Mouse (Mus musculus): ENCODE results near the gene Zmiz1.

The Zmiz1 gene

DNA sequence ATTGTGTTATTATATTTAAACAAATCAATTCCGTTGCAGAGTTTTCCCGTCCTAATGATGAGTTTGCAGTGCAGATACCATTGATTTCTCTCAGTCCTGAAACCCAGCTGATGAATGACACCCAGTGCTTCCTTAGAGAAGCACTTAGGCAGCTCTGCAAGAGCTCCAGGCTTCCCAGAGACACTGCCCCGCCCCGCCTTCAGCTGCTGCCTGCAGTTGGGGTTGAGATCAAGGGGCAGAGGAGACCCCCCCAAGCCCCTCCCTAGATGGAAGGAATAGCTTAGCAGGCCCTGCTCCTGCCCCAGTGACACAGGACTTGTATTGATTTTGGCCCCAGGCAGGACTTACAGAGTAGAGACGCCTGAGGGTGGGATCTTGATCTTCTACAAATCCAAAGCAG lies 53.0 kb downstream of the Zmiz1 start:
- DNase-seq (ENCODE audit: low read depth, low spot score): no peak

DNA sequence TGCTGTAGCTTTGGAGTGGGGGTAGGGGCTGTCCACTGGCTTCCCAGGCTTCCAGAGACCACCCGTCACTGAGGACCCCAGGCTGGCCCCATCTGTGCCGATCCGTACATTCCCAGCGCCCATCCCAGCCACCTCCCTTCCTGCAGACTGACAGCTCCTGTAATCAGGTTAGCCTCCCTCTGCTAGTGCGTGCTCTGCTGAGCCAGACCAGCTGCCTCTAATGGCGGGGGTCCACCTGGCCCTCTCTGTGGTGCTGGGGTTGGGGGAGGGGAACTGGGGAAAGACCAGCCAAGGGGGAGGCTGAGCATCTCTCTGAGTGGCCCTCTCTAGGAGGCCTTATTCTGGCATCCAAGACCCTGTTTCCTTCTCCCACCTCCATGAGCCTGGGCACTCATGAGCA lies 53.8 kb downstream of the Zmiz1 start:
- DNase-seq (ENCODE audit: low read depth, low spot score): peak; percentile 57

DNA sequence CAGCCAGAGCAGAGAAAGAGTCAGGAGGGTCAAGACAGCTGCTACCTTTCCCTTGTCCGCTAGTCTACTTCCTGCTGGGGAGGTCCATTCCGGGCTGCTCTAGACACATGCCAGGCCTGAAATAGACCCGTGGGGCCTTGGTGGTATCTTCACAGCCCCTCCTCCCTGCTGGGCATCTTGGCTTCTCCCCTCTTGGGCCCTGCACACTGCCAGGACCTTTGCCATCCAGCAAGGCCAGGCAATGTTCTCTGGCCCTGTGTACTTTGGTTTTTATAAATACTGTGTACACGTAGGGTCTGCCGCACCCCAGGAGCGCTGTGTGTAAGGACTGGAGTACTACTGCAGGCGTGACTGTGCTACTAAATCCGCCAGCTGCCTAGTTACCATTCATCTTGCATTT lies 54.5 kb downstream of the Zmiz1 start:
- DNase-seq (ENCODE audit: low read depth, low spot score): no peak

DNA sequence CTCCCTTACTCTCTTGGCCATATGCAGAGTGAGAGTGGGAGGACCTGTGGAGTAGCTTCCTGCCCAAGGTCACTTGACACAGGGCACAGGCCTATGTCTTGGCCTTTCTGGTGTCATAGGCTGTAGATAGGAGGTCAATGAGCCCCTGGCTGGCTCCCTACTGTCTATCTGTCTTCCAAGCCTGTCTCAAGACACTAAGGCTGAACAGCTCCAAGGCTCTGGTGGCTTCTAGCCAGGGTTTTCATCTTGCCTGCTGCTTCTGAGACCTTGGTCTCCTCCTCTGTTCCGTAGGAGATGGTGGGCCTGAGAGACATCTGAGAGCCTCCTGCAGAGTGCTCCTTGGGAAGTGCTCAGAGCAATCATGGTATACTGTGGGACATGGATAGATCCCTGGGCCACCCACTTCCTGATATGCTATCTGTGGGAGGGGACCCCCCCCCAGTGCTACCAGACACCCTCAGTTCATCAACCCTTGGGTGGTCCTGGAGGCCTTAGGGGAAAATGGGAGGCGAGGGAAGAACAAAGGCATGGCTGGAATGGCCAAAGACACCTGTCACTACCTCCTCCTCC lies 56.0 kb downstream of the Zmiz1 start:
- no peak for DNase-seq (ENCODE audit: low read depth, low spot score)

DNA sequence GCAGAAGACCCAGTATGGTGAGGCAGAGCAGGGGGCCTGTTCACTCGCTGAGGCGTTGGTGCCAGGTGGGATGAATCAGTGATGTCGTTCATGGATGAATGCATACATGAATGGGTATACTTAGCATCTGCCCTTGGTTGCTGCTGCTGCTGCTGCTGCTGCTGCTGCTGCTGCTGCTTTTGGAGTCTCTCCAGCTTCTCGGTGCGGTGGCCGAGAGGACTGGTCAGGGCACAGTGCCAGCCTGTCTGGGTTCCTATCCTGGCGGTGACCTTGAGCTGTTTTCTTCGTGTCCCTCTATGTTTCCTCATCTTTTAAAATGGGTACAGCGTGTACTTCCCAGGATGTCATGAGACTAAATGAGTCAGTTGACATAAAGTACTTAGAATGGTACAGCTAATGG lies 56.9 kb downstream of the Zmiz1 start:
- no peak for DNase-seq (ENCODE audit: low read depth, low spot score)

DNA sequence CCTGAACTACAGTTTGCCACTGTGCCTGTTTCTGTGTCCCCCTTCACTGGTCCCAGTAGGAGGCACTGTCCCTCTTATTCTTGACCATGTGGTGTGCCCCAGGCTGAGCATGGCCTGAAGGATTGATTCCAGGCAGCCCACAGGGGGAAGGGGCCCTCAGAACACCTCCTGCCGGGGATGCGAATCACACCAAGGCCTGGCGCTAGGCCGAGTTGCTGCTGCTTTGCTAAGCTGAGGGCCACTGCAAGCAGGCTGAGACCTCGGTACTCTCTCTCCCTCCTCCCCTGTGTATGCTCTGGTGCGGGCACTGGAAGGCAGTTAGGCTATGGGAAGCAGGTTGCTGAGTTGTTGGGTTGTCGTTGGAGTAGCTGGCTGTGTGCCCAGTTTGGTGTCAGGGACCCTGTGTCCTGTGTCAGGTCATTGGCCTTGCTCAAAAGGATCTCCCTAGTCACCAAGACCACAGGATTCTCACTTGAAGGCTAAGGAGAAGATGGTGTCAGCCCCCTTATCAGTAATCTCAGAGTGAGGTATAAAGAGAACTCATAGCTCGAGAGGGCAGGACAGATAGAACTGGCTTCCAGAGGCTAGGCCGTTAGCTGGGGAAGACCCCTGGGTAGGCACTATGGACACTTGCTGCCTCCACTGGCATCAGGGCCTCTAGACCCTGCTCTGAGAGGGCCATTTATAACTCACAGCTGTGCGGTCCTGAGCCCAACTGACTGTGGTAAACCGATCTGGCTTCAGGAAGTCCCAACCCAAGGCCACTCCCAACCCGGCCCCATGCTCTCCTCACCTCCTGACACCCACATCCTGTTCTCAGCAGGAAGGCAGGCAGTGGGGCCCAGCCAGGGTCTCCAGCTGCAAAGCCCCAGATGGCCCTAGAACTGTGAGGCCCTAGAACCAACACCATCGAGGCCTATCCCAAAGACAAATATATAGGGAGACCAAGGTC lies 57.9 kb downstream of the Zmiz1 start:
- DNase-seq (ENCODE audit: low read depth, low spot score): peak; percentile 48

DNA sequence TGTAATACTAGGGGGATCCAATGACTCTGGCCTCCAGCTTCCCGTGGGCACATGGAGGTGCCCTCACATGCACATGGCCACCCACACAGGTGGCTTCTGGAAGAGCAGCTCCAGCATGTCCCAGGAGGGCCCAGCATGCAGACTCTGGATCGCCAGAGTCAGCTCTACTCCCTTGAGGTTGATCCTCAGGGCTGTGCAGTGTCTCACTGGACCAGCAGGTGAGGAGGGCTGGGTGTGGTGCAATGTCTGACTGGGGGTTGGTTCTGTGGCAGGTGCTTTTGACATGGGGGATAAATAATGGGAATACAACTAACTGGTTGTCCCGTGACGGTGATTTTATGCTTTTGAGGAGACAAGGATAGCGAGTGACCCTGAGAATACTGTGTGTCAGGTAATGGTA lies 59.7 kb downstream of the Zmiz1 start:
- no peak for DNase-seq (ENCODE audit: low read depth, low spot score)

DNA sequence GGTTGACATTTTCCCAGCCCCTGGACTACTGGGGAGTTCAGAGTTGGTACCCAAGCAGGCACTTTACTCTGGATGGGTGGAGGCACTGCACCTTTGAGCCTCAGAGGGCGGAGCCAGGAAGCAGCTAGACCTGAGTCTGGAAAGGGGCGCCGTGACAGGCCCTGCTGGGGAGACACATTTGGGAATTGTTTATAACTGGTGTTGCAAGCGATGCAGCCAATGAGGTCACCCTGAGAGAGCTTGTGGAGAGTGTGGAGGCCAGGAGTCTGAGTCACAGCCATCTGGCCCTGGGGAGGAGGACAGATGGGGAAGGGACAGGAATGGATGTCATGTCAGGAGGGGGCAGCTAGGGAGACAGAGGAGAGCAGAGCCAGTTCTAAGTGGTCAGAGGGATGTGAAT lies 60.7 kb downstream of the Zmiz1 start:
- peak; percentile 98 for DNase-seq (ENCODE audit: low read depth, low spot score)

DNA sequence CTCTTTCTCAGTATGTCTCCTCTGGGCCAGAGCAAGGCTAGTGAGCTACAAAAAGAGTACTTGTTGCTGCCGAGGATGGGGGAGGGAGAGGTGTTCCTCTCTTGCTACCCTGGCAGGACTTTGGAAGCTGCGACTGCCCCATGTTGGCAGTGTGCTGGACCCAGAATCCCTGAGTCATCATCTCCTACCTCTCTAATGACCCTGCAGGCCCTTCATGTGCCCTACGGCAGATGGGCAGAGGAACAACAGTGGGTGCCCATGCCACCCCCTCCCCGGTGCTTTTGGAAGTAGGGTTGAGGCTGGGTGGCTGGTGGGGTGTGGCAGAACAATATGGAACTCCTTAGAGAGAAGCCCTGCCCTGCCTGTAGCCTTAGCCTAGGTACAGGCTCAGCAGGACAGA lies 61.6 kb downstream of the Zmiz1 start:
- peak; percentile 73 for DNase-seq (ENCODE audit: low read depth, low spot score)

DNA sequence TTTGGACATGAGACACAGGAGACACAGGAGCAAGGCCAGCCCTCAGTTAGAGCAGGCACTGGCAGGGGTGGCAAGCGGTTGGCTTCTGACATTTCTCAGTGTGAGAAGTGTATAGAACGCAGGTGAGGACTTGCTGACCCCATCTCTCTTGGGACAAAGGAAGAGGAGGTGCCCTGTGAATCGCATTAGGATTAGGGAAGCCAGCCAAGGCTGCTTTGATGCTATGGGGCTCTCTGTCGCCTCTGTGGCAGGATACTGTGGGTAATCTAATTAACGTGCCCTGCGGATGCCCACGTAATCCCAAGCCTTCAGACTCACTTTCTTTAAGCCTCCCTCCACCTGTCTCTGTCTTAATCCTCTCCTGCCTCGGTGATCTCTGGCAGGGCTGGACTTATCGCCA lies 62.0 kb downstream of the Zmiz1 start:
- DNase-seq (ENCODE audit: low read depth, low spot score): no peak

DNA sequence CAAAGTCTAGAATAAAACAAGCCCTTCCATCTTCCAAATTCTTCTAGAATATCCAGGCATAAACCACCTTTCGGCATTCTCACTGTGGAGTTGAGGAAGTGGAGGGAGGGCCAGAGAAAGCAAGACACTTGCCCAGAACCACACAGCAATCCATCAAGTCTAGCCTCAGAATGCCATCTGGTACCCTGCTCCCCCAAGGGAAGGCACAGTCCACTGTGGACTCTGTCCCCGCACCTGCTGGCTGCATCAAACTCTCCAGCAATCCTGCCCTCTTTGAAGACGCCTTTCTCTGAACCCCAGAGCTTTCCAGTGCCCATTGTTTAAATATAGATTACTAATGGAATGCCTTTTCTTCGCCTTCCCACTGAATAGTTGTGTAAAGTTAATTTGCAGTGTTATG lies 62.5 kb downstream of the Zmiz1 start:
- peak; percentile 64 for DNase-seq (ENCODE audit: low read depth, low spot score)

DNA sequence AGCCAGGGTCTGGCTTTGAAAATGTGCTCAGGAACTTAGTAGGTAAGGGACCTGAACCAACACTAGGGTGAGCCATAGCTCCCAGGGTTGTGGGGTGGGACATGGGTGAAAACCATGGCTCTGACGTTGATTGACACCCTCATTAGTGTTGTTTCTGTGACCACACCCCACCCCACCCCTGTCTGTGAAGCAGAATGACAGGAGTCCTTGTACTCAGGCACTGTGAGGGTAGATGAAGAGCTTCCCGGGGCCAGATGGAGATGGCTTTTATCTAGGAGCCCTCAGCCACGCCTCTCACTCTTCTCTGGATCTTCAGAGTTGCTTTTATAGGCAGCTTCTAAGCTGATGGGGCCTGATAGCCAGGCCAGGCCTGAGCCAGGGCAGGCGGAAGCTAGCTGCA lies 63.4 kb downstream of the Zmiz1 start:
- DNase-seq (ENCODE audit: low read depth, low spot score): no peak

DNA sequence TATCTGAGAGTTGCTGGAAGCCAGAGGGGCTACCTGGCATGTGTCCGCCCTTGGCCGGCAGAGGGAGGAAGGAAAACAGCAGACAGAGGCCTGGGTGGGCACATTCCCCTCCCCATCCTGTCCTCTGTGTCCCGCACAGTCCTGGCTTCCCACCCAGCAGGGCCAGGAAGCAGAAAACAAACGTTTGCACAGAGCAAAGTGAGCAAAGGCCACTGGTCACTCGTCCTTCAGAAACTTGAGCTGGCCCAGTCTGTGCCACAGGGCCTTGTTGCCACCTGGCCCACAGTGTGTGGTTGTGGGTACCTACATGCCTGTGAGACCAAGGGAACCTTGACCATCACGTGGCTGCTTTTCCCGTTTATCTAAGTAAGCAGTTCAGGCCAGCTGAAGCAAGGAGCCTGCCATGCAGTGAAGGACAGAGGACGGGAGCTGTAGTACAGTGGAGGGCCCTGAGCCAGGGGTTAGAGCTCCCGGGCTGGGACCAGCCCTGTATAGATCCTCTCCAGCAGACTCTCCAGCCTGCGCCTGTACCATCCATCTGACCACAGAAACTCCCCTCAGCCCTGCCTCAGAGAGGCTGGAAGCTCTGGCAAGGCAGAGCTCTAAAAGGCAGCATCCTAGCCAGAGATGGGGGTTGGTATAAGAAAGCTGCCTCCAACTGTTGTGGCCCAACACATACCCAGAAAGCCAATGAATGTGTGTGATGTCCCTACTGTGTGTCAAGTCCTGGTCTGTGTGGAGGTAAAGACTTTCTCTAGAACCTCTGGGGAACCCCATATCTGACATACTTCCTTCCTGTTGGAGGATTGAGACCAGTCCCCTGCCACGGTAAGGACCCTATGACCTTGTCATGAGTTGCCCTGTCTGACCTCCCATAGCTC lies 64.5 kb downstream of the Zmiz1 start:
- no peak for DNase-seq (ENCODE audit: low read depth, low spot score)

DNA sequence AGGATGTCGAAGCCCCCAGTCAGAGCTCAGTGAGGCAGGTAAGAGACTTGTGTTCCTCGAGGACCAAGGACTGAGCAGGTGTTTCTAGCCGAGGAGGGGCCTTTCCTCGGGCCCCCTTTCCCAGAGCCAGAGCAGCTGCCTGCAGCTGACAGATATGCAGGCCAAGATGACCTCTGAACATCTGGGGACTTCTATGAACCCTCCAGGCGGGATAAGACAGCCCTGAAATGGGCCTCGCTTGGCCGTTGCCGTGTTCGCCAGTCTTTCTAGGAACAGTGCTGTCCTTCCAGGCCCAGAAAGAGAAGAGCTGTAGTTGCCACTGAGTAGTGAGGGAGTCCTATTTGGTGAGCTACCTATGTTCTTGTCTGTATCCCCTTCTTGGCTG lies 65.1 kb downstream of the Zmiz1 start:
- no peak for DNase-seq (ENCODE audit: low read depth, low spot score)

DNA sequence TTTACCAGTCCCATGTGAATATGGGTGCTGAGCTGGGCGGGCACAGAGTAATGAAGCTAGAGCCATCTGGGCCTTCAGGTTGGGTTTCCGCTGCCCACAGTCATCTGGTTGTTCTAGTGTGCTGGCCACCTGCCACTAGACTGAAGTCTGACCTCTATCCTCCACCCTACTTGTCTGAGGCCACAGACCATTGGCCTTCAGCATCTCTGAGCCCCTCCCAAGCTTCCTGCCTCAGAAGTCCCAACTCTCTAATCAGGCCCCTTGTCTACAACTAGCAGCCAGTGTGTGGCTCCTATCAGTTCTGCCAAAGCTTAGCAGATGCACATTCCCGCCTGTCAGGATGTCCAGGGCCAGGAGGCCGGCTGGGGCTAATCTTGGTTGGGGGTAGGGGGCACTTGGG lies 65.9 kb downstream of the Zmiz1 start:
- DNase-seq (ENCODE audit: low read depth, low spot score): no peak

DNA sequence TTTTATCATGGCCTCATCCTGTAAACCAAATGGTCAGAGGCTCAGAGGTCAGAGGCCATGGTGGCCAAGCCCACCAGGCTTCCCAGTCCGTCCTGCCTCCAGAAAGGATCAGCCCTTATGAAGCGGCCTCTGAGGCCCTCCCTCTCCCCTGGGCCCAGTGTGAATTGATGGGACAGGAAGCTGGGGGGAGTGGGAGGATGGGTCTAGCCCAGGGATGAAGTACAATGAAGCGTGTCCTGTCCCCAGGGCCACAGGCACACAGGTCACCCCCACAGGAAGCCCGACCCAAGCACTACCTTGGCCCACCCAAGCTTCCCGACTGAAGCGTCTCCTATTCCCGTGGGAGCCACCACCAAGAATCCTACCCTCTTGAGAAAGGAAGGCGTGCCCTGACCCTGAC lies 66.7 kb downstream of the Zmiz1 start:
- DNase-seq (ENCODE audit: low read depth, low spot score): no peak

DNA sequence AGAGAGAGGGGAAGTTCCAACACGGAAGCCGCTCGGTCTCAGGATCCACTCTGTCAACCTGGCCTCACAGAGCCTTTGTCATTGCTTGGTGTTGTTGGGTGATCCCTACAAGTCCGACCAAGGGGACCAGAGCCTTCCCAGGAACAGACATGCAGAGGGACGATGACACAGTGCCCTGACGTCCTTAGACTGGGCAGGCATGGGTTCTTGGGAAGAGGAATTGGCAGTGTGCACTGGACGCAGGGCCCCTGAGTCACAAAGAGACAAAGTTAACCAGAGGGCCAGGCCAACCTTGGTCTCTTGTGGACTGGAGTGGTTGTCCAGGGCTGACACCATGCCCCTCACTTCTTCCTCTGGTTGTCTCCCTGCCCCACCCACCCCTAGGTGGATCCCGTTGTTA lies 67.9 kb downstream of the Zmiz1 start:
- no peak for DNase-seq (ENCODE audit: low read depth, low spot score)

DNA sequence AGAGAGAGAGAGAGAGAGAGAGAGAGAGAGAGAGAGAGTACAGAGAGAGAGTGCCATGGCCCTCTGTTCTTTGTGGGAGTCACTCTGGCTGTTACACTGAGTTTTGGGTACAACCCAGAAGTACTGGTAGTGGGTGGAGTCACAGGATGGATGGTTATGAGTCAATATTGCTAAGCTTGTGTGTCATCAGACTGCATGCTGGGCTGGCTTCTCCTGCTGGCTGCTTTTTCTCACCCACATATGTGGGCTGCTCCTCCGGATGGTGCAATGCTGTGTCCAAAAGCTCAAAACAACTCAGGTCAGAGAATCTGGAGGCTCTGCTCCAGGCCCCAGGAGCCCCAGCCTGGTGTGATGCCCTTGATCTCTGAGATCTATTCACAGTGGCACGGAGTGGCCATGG lies 68.3 kb downstream of the Zmiz1 start:
- peak; percentile 95 for DNase-seq (ENCODE audit: low read depth, low spot score)

DNA sequence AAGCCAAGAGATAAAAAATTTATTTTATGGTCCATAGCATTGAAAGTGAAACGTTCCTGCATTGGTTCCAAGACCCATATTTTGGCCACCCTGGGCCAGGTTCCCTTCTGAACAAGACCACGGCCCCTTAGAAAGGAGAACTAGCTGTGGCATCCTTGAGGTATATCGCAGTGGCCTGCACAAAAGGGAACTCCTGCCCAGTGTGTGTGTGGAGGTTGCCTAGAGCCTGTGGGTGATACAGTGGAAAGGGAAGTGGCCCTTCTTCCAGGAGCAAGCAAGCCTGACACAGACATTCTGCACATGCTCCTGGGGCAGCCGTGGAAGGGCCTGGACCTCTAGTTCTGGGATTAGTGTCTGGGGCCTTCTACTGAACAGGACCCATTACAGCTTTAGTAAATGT lies 71.4 kb downstream of the Zmiz1 start:
- DNase-seq (ENCODE audit: low read depth, low spot score): no peak

DNA sequence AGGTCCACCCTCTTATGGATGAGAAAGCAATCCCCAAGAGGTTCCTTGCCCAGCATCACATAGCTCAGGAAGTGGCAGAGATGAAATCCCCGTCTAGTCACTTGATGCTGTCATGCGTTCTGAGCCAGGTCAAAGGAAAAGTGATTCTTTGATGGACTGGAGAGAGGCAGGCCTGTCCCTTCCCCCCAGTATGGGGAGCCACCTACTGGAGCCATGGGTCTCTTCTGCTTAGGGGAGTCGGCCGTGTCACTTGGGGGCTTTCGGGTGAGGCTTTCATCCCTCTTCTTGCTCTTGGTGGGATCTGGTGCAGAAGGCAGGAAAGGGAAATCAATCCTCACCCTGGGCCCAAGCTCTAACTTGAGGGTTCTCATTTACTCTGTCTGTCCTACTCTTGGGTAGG lies 71.8 kb downstream of the Zmiz1 start:
- no peak for DNase-seq (ENCODE audit: low read depth, low spot score)

DNA sequence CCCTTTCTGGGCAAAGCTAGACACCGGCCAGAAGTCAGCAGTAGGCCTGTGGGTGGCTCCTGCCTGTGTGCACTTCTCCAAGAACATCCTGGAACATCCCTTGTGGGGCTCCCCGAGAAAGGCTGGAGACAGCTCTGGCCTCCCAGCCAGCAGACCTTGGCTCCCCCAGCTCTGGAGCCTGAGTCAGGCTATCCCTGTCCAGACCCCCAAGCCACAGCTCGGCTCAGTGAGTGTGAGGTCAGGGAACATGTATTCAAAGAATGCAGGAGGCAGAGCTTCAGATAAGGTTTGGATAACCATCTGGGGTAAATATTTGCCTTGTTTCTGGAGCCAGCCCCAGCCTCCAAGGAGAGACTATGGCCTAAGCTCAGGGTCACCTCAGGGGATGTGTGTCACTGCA lies 74.0 kb downstream of the Zmiz1 start:
- no peak for DNase-seq (ENCODE audit: low read depth, low spot score)

DNA sequence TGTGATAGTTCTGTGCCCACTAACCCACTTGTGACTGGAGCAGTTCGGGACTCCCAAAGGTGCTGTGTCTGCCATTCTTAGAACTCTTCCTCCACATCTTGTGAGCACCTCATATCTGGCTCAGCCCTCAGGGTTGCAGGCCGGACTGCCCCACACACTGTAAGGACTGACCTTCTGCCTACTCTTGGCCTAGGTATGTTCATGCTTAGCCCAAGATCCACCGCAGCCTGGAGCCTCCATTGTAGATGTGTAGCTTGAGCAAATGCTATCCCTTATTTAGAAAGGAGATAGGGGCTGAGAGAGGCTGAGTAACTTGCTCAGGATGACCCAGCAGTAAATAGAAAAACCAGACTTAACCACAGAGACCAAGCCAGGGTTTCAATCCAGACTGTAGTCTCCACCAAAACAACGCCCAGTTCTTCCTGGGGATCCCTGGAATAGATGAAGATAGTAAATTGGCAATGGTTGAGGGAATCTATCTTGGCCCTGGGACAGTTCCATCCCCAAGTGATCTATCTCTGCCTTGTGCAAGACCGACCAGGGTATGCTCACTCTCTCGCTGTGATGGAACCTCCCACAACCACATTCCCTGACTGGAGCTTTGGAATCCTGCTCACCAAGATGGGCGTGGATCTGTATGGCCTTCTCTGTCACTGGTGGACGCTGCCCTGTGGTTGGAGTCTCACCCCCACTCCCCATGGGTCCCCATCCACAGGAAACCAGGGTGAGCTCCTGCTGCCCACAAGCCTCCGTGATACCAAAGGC lies 74.8 kb downstream of the Zmiz1 start:
- no peak for DNase-seq (ENCODE audit: low read depth, low spot score)
